Mouse (Mus musculus) myocyte (in vitro differentiated cells): ENCODE data around the gene Eif4g3. TPM values are rescaled to one million over a fixed set of nuclear protein-coding genes. Genes with fewer than 3 reads are reported as not detected.

Experiments used
- H3K27me3 ChIP-seq: one replicate; pipeline ENCODE4 v1.6.1; 2011; ENCODE audit not compliant: control insufficient read depth, insufficient read depth, insufficient read length
- H3K36me3 ChIP-seq: one replicate; pipeline ENCODE4 v1.6.1; 2011; ENCODE audit not compliant: control insufficient read depth, insufficient read depth
- H3K4me2 ChIP-seq: one replicate; pipeline ENCODE4 v1.6.1; 2011; ENCODE audit warnings: low read depth, control low read depth
- H3K4me3 ChIP-seq: one replicate; pipeline ENCODE4 v1.5.1; 2011; ENCODE audit warnings: mild to moderate bottlenecking, control low read depth, moderate library complexity
- H3K79me2 ChIP-seq: one replicate; pipeline ENCODE4 v1.6.1; 2011; ENCODE audit not compliant: control insufficient read depth, insufficient read depth
- H3ac ChIP-seq: one replicate; pipeline ENCODE4 v1.6.1; 2011; ENCODE audit not compliant: control insufficient read depth, insufficient read length
- CEBPB ChIP-seq: IDR thresholded peaks from 2 replicates; pipeline ENCODE4 v1.6.1; 2011; ENCODE audit warnings: mild to moderate bottlenecking, moderate library complexity; ENCODE audit not compliant: poor library complexity, insufficient read depth, severe bottlenecking
- E2F4 ChIP-seq: IDR thresholded peaks from one replicate; pipeline ENCODE4 v1.6.1; 2011; ENCODE audit warnings: mild to moderate bottlenecking, control low read depth, moderate library complexity; ENCODE audit not compliant: insufficient read depth
- MAX ChIP-seq: IDR thresholded peaks from one replicate; pipeline ENCODE4 v1.6.1; 2011; ENCODE audit warnings: low read depth, mild to moderate bottlenecking, control low read depth
- MYOD1 ChIP-seq, 3 experiments: IDR thresholded peaks; one replicate each; pipeline ENCODE4 v1.6.1; 2011; ENCODE audit warnings: control low read depth in 2 of 3, low read depth in 2 of 3, mild to moderate bottlenecking in 2 of 3, moderate library complexity in 1 of 3; ENCODE audit not compliant: insufficient read length in 2 of 3, control insufficient read depth in 1 of 3
- MYOG ChIP-seq, 3 experiments: IDR thresholded peaks; one replicate each; pipeline ENCODE4 v1.6.1; 2011; ENCODE audit warnings: control low read depth in 2 of 3, low read depth in 2 of 3, mild to moderate bottlenecking in 2 of 3; ENCODE audit not compliant: insufficient read length in 2 of 3, control insufficient read depth in 1 of 3, insufficient read depth in 1 of 3
- POLR2A ChIP-seq: IDR thresholded peaks from one replicate; pipeline ENCODE4 v1.6.1; 2011; ENCODE audit warnings: low read depth, mild to moderate bottlenecking, control low read depth, moderate library complexity; ENCODE audit not compliant: insufficient read length
- POLR2AphosphoS2 ChIP-seq: IDR thresholded peaks from one replicate; pipeline ENCODE4 v1.6.1; 2011; ENCODE audit warnings: low read depth, control low read depth; ENCODE audit not compliant: insufficient read length
- REST ChIP-seq: IDR thresholded peaks from one replicate; pipeline ENCODE4 v1.6.1; 2011; ENCODE audit warnings: mild to moderate bottlenecking, control low read depth, moderate library complexity; ENCODE audit not compliant: insufficient read depth, insufficient read length
- SRF ChIP-seq: IDR thresholded peaks from one replicate; pipeline ENCODE4 v1.6.1; 2011; ENCODE audit warnings: low read depth; ENCODE audit not compliant: control insufficient read depth, insufficient read length
- TCF12 ChIP-seq: IDR thresholded peaks from one replicate; pipeline ENCODE4 v1.6.1; 2011; ENCODE audit warnings: mild to moderate bottlenecking, control low read depth; ENCODE audit not compliant: poor library complexity, insufficient read depth, severe bottlenecking
- TCF3 ChIP-seq: IDR thresholded peaks from one replicate; pipeline ENCODE4 v1.6.1; 2011; ENCODE audit warnings: low read depth, control low read depth; ENCODE audit not compliant: insufficient read length
- USF1 ChIP-seq: IDR thresholded peaks from one replicate; pipeline ENCODE4 v1.6.1; 2011; ENCODE audit warnings: low read depth, mild to moderate bottlenecking, control low read depth, moderate library complexity
- polyA plus RNA-seq: library from polyadenylated mRNA; unstranded; fragments of >200 nt; fragmentation: generic; extraction: Trizol; gene quantifications from one replicate; pipeline ENCODE4 v1.2.1, GENCODE M21; 2012; ENCODE audit warnings: missing spikeins

The Eif4g3 gene
- polyA plus RNA-seq: 32.9 TPM

DNA sequence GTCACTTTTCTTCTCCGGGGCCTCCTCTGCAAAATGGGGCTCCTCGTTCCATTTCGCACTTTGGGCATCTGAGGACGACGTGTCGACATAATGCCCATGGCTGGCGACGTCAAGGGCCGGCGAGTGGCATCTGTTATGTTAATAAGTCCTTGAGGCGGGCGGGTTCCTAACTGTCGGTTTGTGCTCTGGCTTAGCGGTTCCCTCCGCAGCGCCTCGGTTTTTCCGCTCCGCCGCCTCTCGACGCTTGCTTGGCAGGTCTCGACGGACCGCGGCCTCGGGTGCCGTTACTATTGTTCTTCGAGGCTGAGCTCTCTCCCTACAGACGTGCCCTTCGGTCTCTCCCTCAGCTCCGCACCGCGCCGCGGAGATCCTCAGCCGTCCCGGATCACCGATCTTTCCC lies at the start of gene Eif4g3:
TSS of gene Eif4g3 (plus strand) at position 133 of the 400 bp plus-strand sequence.
- H3K27me3 ChIP-seq: no peaks in the 10 kb centered on the region
- peak within 1 kb of the TSS; percentile 79 for H3K4me2 ChIP-seq
- no peaks in the 10 kb centered on the region for H3K36me3 ChIP-seq
- no peak for TF ChIP-seq POLR2AphosphoS2
- peaks cover 28% of the 10 kb centered on the region for H3K79me2 ChIP-seq
- H3K4me3 ChIP-seq: peak within 1 kb of the TSS; percentile 83
- H3ac ChIP-seq: peak within 1 kb of the TSS; percentile 59

GRCm38 (mm10) chr4:137943540-137943939 lies 49.3 kb upstream of the Eif4g3 start:
- no peak overlapping the region for H3ac ChIP-seq
- no peaks in the 10 kb centered on the region for H3K27me3 ChIP-seq
- no peak overlapping the region for H3K4me3 ChIP-seq
- no peak overlapping the region for H3K4me2 ChIP-seq
- H3K79me2 ChIP-seq: no peaks in the 10 kb centered on the region
- H3K36me3 ChIP-seq: no peaks in the 10 kb centered on the region
- TF ChIP-seq POLR2A (no peak), MAX (no peak), SRF (no peak), POLR2AphosphoS2 (no peak), USF1 (no peak), REST (no peak), E2F4 (no peak), CEBPB (no peak), TCF3 (no peak)

DNA sequence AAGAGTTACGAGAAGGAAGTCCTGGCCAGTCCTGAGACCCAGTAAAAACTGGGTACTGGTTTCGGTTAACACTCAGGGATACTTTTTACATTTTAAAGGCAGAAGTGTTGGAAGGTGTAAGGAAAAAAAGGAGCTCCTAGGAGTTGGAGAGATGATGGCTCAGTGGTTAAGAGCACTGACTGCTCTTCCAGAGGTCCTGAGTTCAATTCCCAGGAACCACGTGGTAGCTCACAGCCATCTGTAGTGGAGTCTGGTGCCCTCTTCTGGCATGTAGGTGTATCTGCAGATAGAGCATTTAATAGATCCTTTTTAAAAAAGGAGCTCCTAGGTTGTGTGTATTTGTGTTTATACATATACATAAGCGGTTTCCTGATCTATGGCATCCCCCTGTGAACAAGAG lies 47.4 kb upstream of the Eif4g3 start:
- no peak overlapping the region for H3K4me2 ChIP-seq
- no peaks in the 10 kb centered on the region for H3K27me3 ChIP-seq
- H3K36me3 ChIP-seq: no peaks in the 10 kb centered on the region

DNA sequence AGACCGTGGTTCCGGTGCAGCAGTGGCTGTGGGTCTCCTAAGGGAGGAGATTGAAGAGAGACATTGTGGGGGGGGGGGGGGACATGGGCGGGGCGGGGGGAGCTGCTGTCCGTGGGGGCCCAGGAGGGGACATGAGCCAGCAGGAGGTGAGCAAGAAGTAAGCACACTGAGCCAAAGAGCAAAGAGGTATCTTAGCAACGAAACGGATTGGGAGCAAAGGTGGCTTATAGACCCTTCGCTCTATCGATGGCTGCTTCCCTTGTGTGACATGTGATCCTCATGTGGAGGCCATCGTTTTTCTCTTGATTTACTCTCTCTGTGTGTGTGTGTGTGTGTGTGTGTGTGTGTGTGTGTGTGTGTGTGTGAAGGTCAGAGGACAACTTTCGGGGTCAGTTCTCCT lies 46.4 kb upstream of the Eif4g3 start:
- TF ChIP-seq MYOD1 (IDR thresholded peaks at IDR 0.05; ENCODE audit: control insufficient read depth in 1 of 3, insufficient read length in 2 of 3, low read depth in 2 of 3) (no peak), SRF (no peak), TCF3 (no peak), E2F4 (no peak), MYOG (IDR thresholded peaks at IDR 0.05; ENCODE audit: control insufficient read depth in 1 of 3, insufficient read depth in 1 of 3, insufficient read length in 2 of 3, low read depth in 2 of 3) (no peak), POLR2AphosphoS2 (no peak), REST (no peak)
- Histone ChIP-seq H3K4me2 (no peak overlapping the region), H3K36me3 (no peaks in the 10 kb centered on the region), H3ac (no peak overlapping the region), H3K4me3 (no peak overlapping the region), H3K79me2 (no peaks in the 10 kb centered on the region), H3K27me3 (no peaks in the 10 kb centered on the region)

More for the DNA sequence above, 47.4 kb upstream of the Eif4g3 start:
- Histone ChIP-seq H3K79me2 (no peaks in the 10 kb centered on the region), H3K4me3 (no peak overlapping the region), H3ac (no peak overlapping the region)
- no peak for TF ChIP-seq E2F4
- TF ChIP-seq USF1: peak; percentile 36

GRCm38 (mm10) chr4:137952840-137953239 lies 40.0 kb upstream of the Eif4g3 start:
- Histone ChIP-seq H3K79me2 (no peaks in the 10 kb centered on the region), H3K4me2 (no peak overlapping the region), H3K4me3 (no peak overlapping the region), H3K36me3 (peaks cover 12% of the 10 kb centered on the region), H3K27me3 (no peaks in the 10 kb centered on the region), H3ac (no peak overlapping the region)
- TF ChIP-seq TCF12 (no peak), POLR2AphosphoS2 (no peak), POLR2A (no peak), CEBPB (no peak), MAX (no peak), MYOG (IDR thresholded peaks at IDR 0.05; ENCODE audit: control insufficient read depth in 1 of 3, insufficient read depth in 1 of 3, insufficient read length in 2 of 3, low read depth in 2 of 3) (no peak), MYOD1 (IDR thresholded peaks at IDR 0.05; ENCODE audit: control insufficient read depth in 1 of 3, insufficient read length in 2 of 3, low read depth in 2 of 3) (no peak), SRF (no peak), E2F4 (no peak), REST (no peak), USF1 (no peak), TCF3 (no peak)

DNA sequence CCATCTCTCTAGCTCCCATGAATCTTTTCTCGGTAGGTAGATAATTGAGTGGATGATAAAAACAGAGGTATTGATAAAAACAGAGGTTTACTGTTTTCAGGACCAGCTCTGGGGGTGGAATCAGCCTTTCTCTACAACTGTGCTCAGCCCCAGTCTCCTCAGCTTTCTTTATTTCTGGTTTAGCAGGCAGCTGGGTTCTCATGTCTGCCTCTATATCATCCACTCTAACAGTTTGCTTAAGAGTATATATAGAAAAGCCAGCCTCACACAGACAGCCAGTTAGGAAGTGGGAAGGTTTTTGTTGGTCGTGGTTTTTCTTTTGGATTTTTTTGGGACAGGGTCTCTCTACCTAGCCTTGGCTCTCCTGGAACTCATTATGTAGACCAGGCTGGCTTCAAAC lies 38.6 kb upstream of the Eif4g3 start:
- Histone ChIP-seq H3K4me2 (no peak overlapping the region), H3K27me3 (no peaks in the 10 kb centered on the region), H3K36me3 (peaks cover 13% of the 10 kb centered on the region), H3K79me2 (no peaks in the 10 kb centered on the region), H3ac (no peak overlapping the region), H3K4me3 (no peak overlapping the region)
- TF ChIP-seq TCF12 (no peak), MAX (no peak), POLR2AphosphoS2 (no peak), MYOG (IDR thresholded peaks at IDR 0.05; ENCODE audit: control insufficient read depth in 1 of 3, insufficient read depth in 1 of 3, insufficient read length in 2 of 3, low read depth in 2 of 3) (no peak), POLR2A (no peak), SRF (no peak), MYOD1 (IDR thresholded peaks at IDR 0.05; ENCODE audit: control insufficient read depth in 1 of 3, insufficient read length in 2 of 3, low read depth in 2 of 3) (no peak), REST (no peak), TCF3 (no peak), CEBPB (no peak), USF1 (no peak)
